Mouse (Mus musculus) lung, postnatal 0 days (tissue): ENCODE measurements around the gene Bbx.

Experiments
- CTCF ChIP-seq: IDR thresholded peaks from 2 replicates; pipeline ENCODE4 v1.5.1; 2016; ENCODE audit warnings: antibody characterized with exemption, mild to moderate bottlenecking
- EP300 ChIP-seq: IDR thresholded peaks from 2 replicates; pipeline ENCODE4 v1.6.1; 2016; ENCODE audit warnings: antibody characterized with exemption, mild to moderate bottlenecking, control low read depth

DNA sequence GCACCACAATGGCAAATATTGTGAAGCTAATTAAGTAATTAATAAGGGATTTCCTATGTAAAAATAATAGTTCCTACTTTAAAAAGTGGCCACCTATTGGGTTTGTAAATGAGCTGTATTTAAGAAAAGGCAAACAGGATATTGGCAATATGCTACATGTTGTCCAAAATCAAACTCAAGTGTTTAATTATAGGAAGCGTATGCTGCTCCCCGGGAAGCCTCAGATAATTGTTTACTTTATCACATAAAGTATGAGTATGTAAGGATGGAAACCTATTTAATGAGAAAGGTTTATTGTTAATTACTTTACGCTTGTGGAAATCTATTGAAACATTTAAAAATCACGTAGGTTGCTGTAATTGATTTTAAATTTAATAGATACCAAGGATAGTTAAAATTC lies 159.4 kb downstream of the Bbx start:
- TF ChIP-seq EP300 (no peak), CTCF (no peak)
